Mouse (Mus musculus) ES-E14 (cell line): ENCODE results near the gene Myo16. TPM values are rescaled to one million over a fixed set of nuclear protein-coding genes. Genes with fewer than 3 reads are reported as not detected.

Experiments
- DNase-seq: peaks from one replicate; pipeline ENCODE4 v3.0.0-alpha.2; 2013; ENCODE audit warnings: low read depth, low spot score
- H3K27ac ChIP-seq: 2 replicates; pipeline ENCODE4 v1.5.1; 2012; ENCODE audit warnings: low read depth, mild to moderate bottlenecking, low read length, moderate library complexity, mixed read lengths; ENCODE audit not compliant: poor library complexity, insufficient read depth, severe bottlenecking
- H3K36me3 ChIP-seq: 2 replicates; pipeline ENCODE4 v1.6.1; 2012; ENCODE audit warnings: mild to moderate bottlenecking, low read length, moderate library complexity, mixed read lengths; ENCODE audit not compliant: control insufficient read depth, poor library complexity, insufficient read depth, severe bottlenecking
- H3K4me1 ChIP-seq, 2 experiments: fragments of 150-350 bp in 1 of 2; sonication (generic) in 1 of 2; 2 replicates each; pipeline ENCODE4 v1.6.1; 2012; ENCODE audit warnings: low read length in 2 of 2, mild to moderate bottlenecking in 1 of 2, mixed read lengths in 1 of 2; ENCODE audit not compliant: control insufficient read depth in 2 of 2, insufficient read depth in 2 of 2, poor library complexity in 1 of 2
- H3K4me3 ChIP-seq, 2 experiments: fragments of 150-350 bp in 1 of 2; sonication (generic) in 1 of 2; 2 replicates each; pipeline ENCODE4 v1.5.1; 2012; ENCODE audit warnings: low read length in 2 of 2, low read depth in 1 of 2, mild to moderate bottlenecking in 1 of 2, mixed read lengths in 1 of 2; ENCODE audit not compliant: insufficient read depth in 1 of 2, poor library complexity in 1 of 2, severe bottlenecking in 1 of 2
- H3K9ac ChIP-seq: 2 replicates; pipeline ENCODE4 v1.6.1; 2012; ENCODE audit warnings: low read depth, mild to moderate bottlenecking, low read length, mixed read lengths; ENCODE audit not compliant: poor library complexity, insufficient read depth, severe bottlenecking
- H3K9me3 ChIP-seq: fragments of 150-350 bp; sonication (generic); 2 replicates; pipeline ENCODE4 v1.6.1; 2012; ENCODE audit warnings: low read depth, mild to moderate bottlenecking, low read length; ENCODE audit not compliant: control insufficient read depth, insufficient read depth
- CHD2 ChIP-seq: IDR thresholded peaks from 2 replicates; pipeline ENCODE4 v1.6.1; 2014; ENCODE audit warnings: mild to moderate bottlenecking, low read depth, low read length, inconsistent platforms
- HCFC1 ChIP-seq: IDR thresholded peaks from 2 replicates; pipeline ENCODE4 v1.6.1; 2012; ENCODE audit warnings: low read length, inconsistent platforms, borderline replicate concordance; ENCODE audit not compliant: insufficient read depth
- MAFK ChIP-seq: IDR thresholded peaks from 2 replicates; pipeline ENCODE4 v1.6.1; 2014; ENCODE audit warnings: mild to moderate bottlenecking, low read depth, low read length, inconsistent platforms; ENCODE audit not compliant: insufficient read depth
- ZC3H11A ChIP-seq: IDR thresholded peaks from 2 replicates; pipeline ENCODE4 v1.6.1; 2012; ENCODE audit warnings: low read depth, mild to moderate bottlenecking, inconsistent platforms, low read length, borderline replicate concordance
- ZNF384 ChIP-seq: IDR thresholded peaks from 2 replicates; pipeline ENCODE4 v1.6.1; 2012; ENCODE audit warnings: low read depth, low read length, inconsistent platforms
- in situ Hi-C, 2 experiments: fragments of 600-800 bp; cut with MboI; formaldehyde crosslinking; loops; one replicate each; pipeline ENCODE4 v1.15.1; 2025; ENCODE audit warnings: low sequenced_read_pairs in 2 of 2, inconsistent platforms in 1 of 2; ENCODE audit not compliant: unreplicated experiment in 2 of 2
- total RNA-seq: library from RNA; depleted of rRNA; stranded (reverse); fragments of 300-350 nt; gene quantifications from 2 replicates; pipeline ENCODE4 v1.2.3, GENCODE M21; 2012; rRNA removed

Myo16 gene
- total RNA-seq, 1 experiment: 0.09 TPM

- in situ Hi-C loops: no loop called here
- Histone ChIP-seq H3K4me1 (no peaks in the 10 kb centered on the region), H3K9ac (no peak overlapping the region), H3K36me3 (no peaks in the 10 kb centered on the region), H3K4me3 (no peak overlapping the region), H3K9me3 (no peaks in the 10 kb centered on the region), H3K27ac (no peak overlapping the region)
- TF ChIP-seq ZNF384 (no peak), MAFK (no peak), CHD2 (no peak), ZC3H11A (no peak), HCFC1 (no peak)
- DNase-seq: no peak
Measured at GRCm38 (mm10) chr8:10677840-10678410, 524.2 kb downstream of the Myo16 start.

- no peak for DNase-seq
- Histone ChIP-seq H3K4me3 (no peak overlapping the region), H3K4me1 (no peaks in the 10 kb centered on the region), H3K9me3 (no peaks in the 10 kb centered on the region), H3K36me3 (no peaks in the 10 kb centered on the region), H3K9ac (no peak overlapping the region), H3K27ac (no peak overlapping the region)
- no peak for TF ChIP-seq ZC3H11A
- TF ChIP-seq CHD2: no peak
- no peak for TF ChIP-seq HCFC1
- no peak for TF ChIP-seq MAFK
- TF ChIP-seq ZNF384: no peak
- in situ Hi-C loops: no loop called here
Measured at GRCm38 (mm10) chr8:10681926-10682325, 528.2 kb downstream of the Myo16 start.

- Histone ChIP-seq H3K9me3 (no peaks in the 10 kb centered on the region), H3K4me3 (no peak overlapping the region), H3K27ac (no peak overlapping the region), H3K36me3 (no peaks in the 10 kb centered on the region), H3K4me1 (no peaks in the 10 kb centered on the region), H3K9ac (no peak overlapping the region)
- in situ Hi-C loops: no loop called here
- DNase-seq: no peak
- TF ChIP-seq ZC3H11A (no peak), MAFK (no peak), CHD2 (no peak), ZNF384 (no peak), HCFC1 (no peak)
Measured at GRCm38 (mm10) chr8:10683088-10683487, 529.4 kb downstream of the Myo16 start.

Other genes starting within 250 kb of the Myo16 start
- 3.7 and 5.8 TPM in 2 replicates for gene Lig4, start 176.2 kb upstream of the Myo16 start, total RNA-seq
- 26.4 and 28.5 TPM in 2 replicates for gene Abhd13, start 176.2 kb upstream of the Myo16 start, total RNA-seq
- 0.21 and 0.31 TPM in 2 replicates for gene Tnfsf13b, start 147.4 kb upstream of the Myo16 start, total RNA-seq